Mouse (Mus musculus) G1E (cell line): ENCODE measurements at regions not wholly inside any gene's neighbourhood (a gene's known extent, or its start where the extent isn't known, plus 50 kb on each side); places are given as distances from the start of the nearest gene placed in this dataset.

ENCODE experiments used
- CTCF ChIP-seq: IDR thresholded peaks from 2 replicates; pipeline ENCODE4 v1.5.1; 2012; ENCODE audit warnings: low read depth, low read length, inconsistent platforms, mixed read lengths
- GATA1 ChIP-seq: IDR thresholded peaks from 2 replicates; pipeline ENCODE4 v1.6.1; 2012; ENCODE audit warnings: borderline replicate concordance, low read length, inconsistent platforms, mixed read lengths
- GATA2 ChIP-seq: IDR thresholded peaks from 2 replicates; pipeline ENCODE4 v1.6.1; 2012; ENCODE audit warnings: low read depth, low read length, inconsistent platforms, borderline replicate concordance

GRCm38 (mm10) chr6:59524095-59524939 is 98.2 kb upstream of the Gprin3 start:
- TF ChIP-seq CTCF (no peak), GATA2 (no peak), GATA1 (no peak)
